Mouse (Mus musculus) right cerebral cortex, postnatal 36 days (tissue): Measurements from ENCODE around the gene Gm12248.

Experiments
- DNase-seq, 2 experiments: peaks; one replicate each; pipeline ENCODE4 v3.0.0; 2022; ENCODE audit warnings: low spot score in 2 of 2, mixed read lengths in 1 of 2

The Gm12248 gene

GRCm38 (mm10) chr11:58033635-58034034, 59.3 kb downstream of the Gm12248 start:
- DNase-seq = no peak

- no peak for DNase-seq
Observed at GRCm38 (mm10) chr11:58031176-58031575, 61.8 kb downstream of the Gm12248 start.

GRCm38 (mm10) chr11:58029869-58030268, 63.1 kb downstream of the Gm12248 start:
- DNase-seq = no peak

- DNase-seq = no peak
Observed at GRCm38 (mm10) chr11:58028981-58029380, 64.0 kb downstream of the Gm12248 start.

GRCm38 (mm10) chr11:58026860-58027259, 66.1 kb downstream of the Gm12248 start:
- no peak for DNase-seq

DNA sequence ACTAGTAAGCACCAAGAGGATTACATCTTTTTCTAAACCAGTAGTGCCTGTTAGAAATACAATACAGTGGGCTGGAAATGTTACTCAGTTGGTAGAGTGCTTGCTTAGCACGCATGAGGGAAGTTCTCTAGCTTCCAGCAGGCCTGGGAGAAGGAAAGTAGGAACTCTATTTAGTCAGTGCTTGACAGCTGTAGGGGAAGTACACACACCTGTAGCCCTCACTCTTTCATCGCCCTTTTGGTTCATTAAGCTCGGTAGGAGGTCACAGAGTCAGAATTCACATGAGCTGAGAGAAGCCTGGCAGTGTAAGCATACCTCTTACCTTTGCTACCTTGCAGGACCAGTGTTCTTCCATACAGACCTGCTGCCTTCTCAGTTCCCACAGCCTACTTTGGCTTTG, 66.6 kb downstream of the Gm12248 start:
- DNase-seq = no peak

DNA sequence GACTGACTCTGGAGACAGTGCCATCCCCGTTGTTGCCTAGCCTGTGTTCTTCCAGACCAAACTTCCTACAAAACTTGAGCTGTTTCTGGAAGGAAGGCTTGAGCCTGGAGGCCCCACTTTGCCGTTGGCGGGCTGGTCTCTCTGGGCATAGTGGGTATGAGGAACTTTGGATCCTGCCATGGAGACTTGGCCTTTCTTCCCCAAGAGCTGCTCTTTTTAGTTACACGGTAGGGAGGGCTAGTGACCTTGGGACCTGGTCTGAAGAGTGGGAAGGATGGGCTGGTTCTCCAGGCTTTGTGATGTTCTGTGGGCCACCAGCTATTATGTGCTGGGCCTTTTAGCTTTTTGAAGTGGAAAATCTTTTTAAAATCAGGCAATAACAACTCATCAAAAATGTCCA, 67.1 kb downstream of the Gm12248 start:
- DNase-seq = no peak

DNA sequence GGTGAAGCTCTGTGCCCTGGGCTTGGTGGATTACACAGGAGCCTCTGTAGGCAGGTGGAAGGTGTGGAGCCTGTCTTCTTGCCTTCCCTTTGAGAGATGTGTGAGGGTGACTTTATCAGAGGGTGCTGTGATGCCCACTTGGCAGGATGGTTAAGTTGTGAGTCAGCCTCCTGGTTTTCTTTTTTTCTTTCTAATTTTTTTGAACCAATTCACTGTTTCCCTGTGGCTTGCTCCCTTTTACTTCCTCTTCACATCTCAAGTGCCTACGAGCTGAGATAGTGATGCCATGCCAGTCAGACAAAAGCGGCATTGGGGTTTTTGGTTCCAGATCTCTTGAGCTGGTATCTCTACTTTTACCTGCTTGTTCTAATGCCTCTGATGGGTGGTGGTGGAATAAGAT, 68.3 kb downstream of the Gm12248 start:
- DNase-seq = no peak

- no peak for DNase-seq
Observed at GRCm38 (mm10) chr11:58024271-58024670, 68.7 kb downstream of the Gm12248 start.

- no peak for DNase-seq
Observed at GRCm38 (mm10) chr11:58021618-58022017, 71.3 kb downstream of the Gm12248 start.

- DNase-seq = no peak
Observed at GRCm38 (mm10) chr11:58021095-58021494, 71.8 kb downstream of the Gm12248 start.

GRCm38 (mm10) chr11:58018701-58019100, 74.2 kb downstream of the Gm12248 start:
- DNase-seq = no peak

DNA sequence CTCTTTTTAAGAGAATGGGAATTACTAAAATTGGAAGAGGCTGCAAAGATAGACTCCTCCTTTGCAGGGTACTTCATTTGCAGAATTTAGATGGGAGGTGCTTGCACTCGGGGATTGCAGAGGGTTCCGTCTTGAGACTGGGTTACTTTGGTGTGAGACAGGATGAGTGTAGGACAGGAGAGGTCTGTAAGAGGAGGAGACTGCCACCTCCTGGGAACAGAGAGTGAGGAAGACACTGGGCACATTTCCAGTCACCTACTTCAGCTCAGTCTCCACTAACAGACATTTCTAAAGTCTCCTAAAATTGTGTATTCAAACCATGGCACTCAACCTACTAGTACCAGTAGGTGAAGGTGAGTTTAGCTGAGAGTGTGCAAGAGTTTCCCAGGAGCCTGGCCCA, 74.6 kb downstream of the Gm12248 start:
- no peak for DNase-seq

DNA sequence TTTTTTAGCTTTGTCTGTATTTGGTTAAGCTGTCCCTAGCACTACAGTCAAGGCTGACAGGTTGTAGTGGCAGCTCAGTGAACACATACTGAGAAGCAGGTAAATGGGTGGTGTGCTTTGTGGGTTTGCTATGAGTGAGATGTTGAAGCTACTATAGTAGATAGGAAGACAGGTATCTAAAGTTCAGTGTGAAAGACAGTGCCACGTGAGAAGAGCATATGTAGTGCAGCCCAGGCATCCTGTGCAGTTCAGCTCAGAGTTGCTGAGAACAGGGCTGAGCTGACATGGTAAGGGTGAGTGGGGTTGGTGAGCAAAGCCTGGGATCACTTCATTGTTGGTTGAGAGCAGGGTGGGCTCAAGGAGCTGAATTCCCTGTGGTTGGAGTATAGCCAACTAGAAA, 75.5 kb downstream of the Gm12248 start:
- DNase-seq = no peak

DNA sequence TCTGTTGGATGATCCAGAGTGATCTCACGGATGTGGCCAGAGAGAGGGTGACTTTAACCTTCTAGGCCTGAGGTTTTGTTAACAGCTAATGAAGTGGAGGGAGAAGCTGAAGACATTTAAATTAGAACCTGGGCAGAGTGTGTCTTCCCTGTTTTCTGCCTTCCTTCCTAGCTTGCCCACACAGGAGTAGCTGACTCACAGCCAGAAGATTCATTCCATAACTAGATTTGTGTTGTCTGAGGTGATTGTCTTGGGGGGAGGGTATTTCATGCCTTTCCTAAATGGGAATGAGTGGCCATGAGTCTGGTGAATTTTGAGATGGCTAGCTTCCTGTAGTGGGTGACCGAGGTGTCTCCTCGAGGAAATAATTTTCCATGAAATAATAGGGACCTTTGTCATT, 76.6 kb downstream of the Gm12248 start:
- DNase-seq = no peak

- DNase-seq = no peak
Observed at GRCm38 (mm10) chr11:58015339-58015738, 77.6 kb downstream of the Gm12248 start.

GRCm38 (mm10) chr11:58014604-58015003, 78.3 kb downstream of the Gm12248 start:
- no peak for DNase-seq
